Mouse (Mus musculus) adrenal gland, adult 18-20 months (tissue): ENCODE data around the gene Napsa. TPM values are rescaled to one million over a fixed set of nuclear protein-coding genes. Genes with fewer than 3 reads are reported as not detected.

Source experiments
- DNase-seq, 2 experiments: peaks; one replicate each; pipeline ENCODE4 v3.0.0; 2021 to 2022; ENCODE audit warnings: low spot score in 2 of 2
- microRNA-seq, 2 experiments: library from miRNA; unstranded; fragments of <30 nt; microRNA quantifications; one replicate each; pipeline ENCODE4 v1.2.0; 2021; ENCODE audit warnings: borderline number of aligned reads in 2 of 2
- total RNA-seq, 2 experiments: library from RNA; stranded (reverse); gene quantifications; 1 replicate in 1 of 2; 2 replicates in 1 of 2; pipeline ENCODE4 v1.2.3; 2021

Gene Napsa
- total RNA-seq, 2 experiments from 2014 or later, result 1.3 to 1.6 TPM

GRCm38 (mm10) chr7:44624828-44625227, 52.6 kb downstream of the Napsa start:
- DNase-seq, result no peak

- DNase-seq, result no peak
These were observed 53.3 kb downstream of the Napsa start for GRCm38 (mm10) chr7:44625241-44626067.

- no peak for DNase-seq
These were observed 53.8 kb downstream of the Napsa start for GRCm38 (mm10) chr7:44626068-44626385.

GRCm38 (mm10) chr7:44626966-44627365, 54.8 kb downstream of the Napsa start:
- no peak for DNase-seq

GRCm38 (mm10) chr7:44628402-44629034, 56.3 kb downstream of the Napsa start:
- DNase-seq, result no peak

GRCm38 (mm10) chr7:44630437-44630836, 58.3 kb downstream of the Napsa start:
- DNase-seq, result no peak

- DNase-seq, result no peak
These were observed 60.5 kb downstream of the Napsa start for GRCm38 (mm10) chr7:44632676-44633075.

GRCm38 (mm10) chr7:44633407-44633806, 61.2 kb downstream of the Napsa start:
- no peak for DNase-seq

Small RNA genes within 50 kb of the gene (microRNA-seq; reads per million reads assigned to microRNA genes)
- gene Mir7053, result 0 to 0.95 reads per million in 2 experiments

Other genes with a start within 250 kb of the Napsa start
- gene Syt3, start 188.3 kb upstream of the Napsa start, total RNA-seq, result 1 to 10 TPM; 4.7 to 6.9 TPM
- gene 1700008O03Rik, start 186.6 kb upstream of the Napsa start, total RNA-seq, result 1 to 10 TPM in 1 of 2 experiments, under 1 TPM in 1; 0.86 to 1.0 TPM
- 1 to 10 TPM; 5.0 to 7.3 TPM for gene Lrrc4b, start 143.4 kb upstream of the Napsa start, total RNA-seq
- not detected for gene Aspdh, start 107.0 kb upstream of the Napsa start, total RNA-seq
- 10 to 100 TPM; 40.0 to 42.6 TPM for gene Josd2, start 104.4 kb upstream of the Napsa start, total RNA-seq
- 100 to 1,000 TPM in 1 of 2 experiments, 10 to 100 TPM in 1; 95.4 to 101 TPM for gene Emc10, start 75.9 kb upstream of the Napsa start, total RNA-seq
- 1 to 10 TPM; 5.6 to 8.9 TPM for gene Fam71e1, start 75.8 kb upstream of the Napsa start, total RNA-seq
- under 1 TPM in 1 of 2 experiments, not detected in 1; 0.93 TPM for gene Mybpc2, start 47.7 kb upstream of the Napsa start, total RNA-seq
- under 1 TPM; 0.19 to 0.43 TPM for gene Spib, start 40.3 kb upstream of the Napsa start, total RNA-seq
- gene Pold1, start 23.5 kb upstream of the Napsa start, total RNA-seq, result 1 to 10 TPM; 8.3 to 9.4 TPM
- 100 to 1,000 TPM; 108 to 128 TPM for gene Nr1h2, start 18.4 kb upstream of the Napsa start, total RNA-seq
- gene Kcnc3, start 18.3 kb downstream of the Napsa start, total RNA-seq, result 1 to 10 TPM; 4.0 to 5.6 TPM
- gene Myh14, start 98.5 kb downstream of the Napsa start, total RNA-seq, result 1 to 10 TPM; 5.5 to 6.6 TPM
- gene Izumo2, start 136.4 kb downstream of the Napsa start, total RNA-seq, result not detected
- gene Vrk3, start 176.0 kb downstream of the Napsa start, total RNA-seq, result 10 to 100 TPM; 40.4 to 42.1 TPM
- gene Zfp473, start 178.7 kb downstream of the Napsa start, total RNA-seq, result under 1 TPM; 0.30 to 0.51 TPM
- 10 to 100 TPM; 48.5 to 52.7 TPM for gene Nup62, start 243.7 kb downstream of the Napsa start, total RNA-seq
- gene Il4i1, start 244.0 kb downstream of the Napsa start, total RNA-seq, result 1 to 10 TPM; 1.6 to 2.6 TPM
- gene Atf5, start 244.3 kb downstream of the Napsa start, total RNA-seq, result 100 to 1,000 TPM; 136 to 217 TPM